Mouse (Mus musculus): ENCODE measurements around the gene Klhl29. TPM values are rescaled to one million over a fixed set of nuclear protein-coding genes. Genes with fewer than 3 reads are reported as not detected.

The Klhl29 gene
- polyA plus RNA-seq, 1 experiment, result 2.4 TPM

GRCm38 (mm10) chr12:5282611-5283010, 92.9 kb downstream of the Klhl29 start:
- Histone ChIP-seq H3K4me1 (ENCODE audit: control insufficient read depth, insufficient read depth, low read length) (peaks cover 10% of the 10 kb centered on the region; the same call in 1 of the 2 replicates), H3K4me3 (ENCODE audit: insufficient read depth, low read depth, low read length) (no peak overlapping the region)
- TF ChIP-seq CTCF (conservative IDR thresholded peaks at IDR 0.05; ENCODE audit: insufficient read depth, insufficient read length, low read depth, low read length) (no peak), POLR2A (IDR thresholded peaks at IDR 0.05; ENCODE audit: low read depth, low read length) (no peak)

GRCm38 (mm10) chr12:5279873-5280272, 95.6 kb downstream of the Klhl29 start:
- no peaks in the 10 kb centered on the region for H3K27me3 ChIP-seq (replicated peaks; ENCODE audit: control insufficient read depth, insufficient read depth, low read length)
- H3K27ac ChIP-seq (ENCODE audit: insufficient read depth, low read depth, low read length), result no peak overlapping the region
- H3K36me3 ChIP-seq (ENCODE audit: control insufficient read depth, insufficient read depth, low read length), result no peaks in the 10 kb centered on the region
- no peak overlapping the region for H3K4me3 ChIP-seq (ENCODE audit: insufficient read depth, low read depth, low read length)
- no peak for TF ChIP-seq CTCF (conservative IDR thresholded peaks at IDR 0.05; ENCODE audit: insufficient read depth, insufficient read length, low read depth, low read length)
- no peak for TF ChIP-seq POLR2A (IDR thresholded peaks at IDR 0.05; ENCODE audit: low read depth, low read length)
- H3K4me1 ChIP-seq (ENCODE audit: control insufficient read depth, insufficient read depth, low read length), result peaks cover 16% of the 10 kb centered on the region
- WGBS, result 45% methylated on average over 1 of the region's 1 CpGs
- DNase-seq, result no peak

More at GRCm38 (mm10) chr12:5282611-5283010, 92.9 kb downstream of the Klhl29 start:
- WGBS, result 84% methylated on average over 2 of the region's 2 CpGs
- H3K27ac ChIP-seq (ENCODE audit: insufficient read depth, low read depth, low read length), result no peak overlapping the region
- H3K36me3 ChIP-seq (ENCODE audit: control insufficient read depth, insufficient read depth, low read length), result no peaks in the 10 kb centered on the region
- DNase-seq, result no peak
- no peaks in the 10 kb centered on the region for H3K27me3 ChIP-seq (replicated peaks; ENCODE audit: control insufficient read depth, insufficient read depth, low read length)

- Histone ChIP-seq H3K36me3 (ENCODE audit: control insufficient read depth, insufficient read depth, low read length) (no peaks in the 10 kb centered on the region), H3K27me3 (replicated peaks; ENCODE audit: control insufficient read depth, insufficient read depth, low read length) (no peaks in the 10 kb centered on the region), H3K4me1 (ENCODE audit: control insufficient read depth, insufficient read depth, low read length) (peaks cover 6% of the 10 kb centered on the region), H3K4me3 (ENCODE audit: insufficient read depth, low read depth, low read length) (no peak overlapping the region), H3K27ac (ENCODE audit: insufficient read depth, low read depth, low read length) (no peak overlapping the region)
- WGBS, result 21% methylated on average over 9 of the region's 9 CpGs
- TF ChIP-seq POLR2A (IDR thresholded peaks at IDR 0.05; ENCODE audit: low read depth, low read length), result no peak
- no peak for TF ChIP-seq CTCF (conservative IDR thresholded peaks at IDR 0.05; ENCODE audit: insufficient read depth, insufficient read length, low read depth, low read length)
- DNase-seq, result peak; percentile 93
Measured at GRCm38 (mm10) chr12:5277028-5277427, 98.5 kb downstream of the Klhl29 start.

GRCm38 (mm10) chr12:5275507-5275936, 100.0 kb downstream of the Klhl29 start:
- Histone ChIP-seq H3K27ac (ENCODE audit: insufficient read depth, low read depth, low read length) (no peak overlapping the region), H3K27me3 (replicated peaks; ENCODE audit: control insufficient read depth, insufficient read depth, low read length) (no peaks in the 10 kb centered on the region), H3K4me3 (ENCODE audit: insufficient read depth, low read depth, low read length) (no peak overlapping the region), H3K36me3 (ENCODE audit: control insufficient read depth, insufficient read depth, low read length) (no peaks in the 10 kb centered on the region), H3K4me1 (ENCODE audit: control insufficient read depth, insufficient read depth, low read length) (peaks cover 6% of the 10 kb centered on the region)
- DNase-seq, result no peak
- 89% methylated on average over 6 of the region's 6 CpGs for WGBS
- no peak for TF ChIP-seq CTCF (conservative IDR thresholded peaks at IDR 0.05; ENCODE audit: insufficient read depth, insufficient read length, low read depth, low read length)
- TF ChIP-seq POLR2A (IDR thresholded peaks at IDR 0.05; ENCODE audit: low read depth, low read length), result no peak

GRCm38 (mm10) chr12:5274519-5274944, 101.0 kb downstream of the Klhl29 start:
- H3K4me3 ChIP-seq (ENCODE audit: insufficient read depth, low read depth, low read length), result no peak overlapping the region
- no peak for TF ChIP-seq CTCF (conservative IDR thresholded peaks at IDR 0.05; ENCODE audit: insufficient read depth, insufficient read length, low read depth, low read length)
- no peak for TF ChIP-seq POLR2A (IDR thresholded peaks at IDR 0.05; ENCODE audit: low read depth, low read length)
- WGBS, result 66% methylated on average over 8 of the region's 8 CpGs
- no peaks in the 10 kb centered on the region for H3K36me3 ChIP-seq (ENCODE audit: control insufficient read depth, insufficient read depth, low read length)
- no peaks in the 10 kb centered on the region for H3K27me3 ChIP-seq (replicated peaks; ENCODE audit: control insufficient read depth, insufficient read depth, low read length)
- DNase-seq, result no peak
- H3K27ac ChIP-seq (ENCODE audit: insufficient read depth, low read depth, low read length), result no peak overlapping the region
- H3K4me1 ChIP-seq (ENCODE audit: control insufficient read depth, insufficient read depth, low read length), result peaks cover 6% of the 10 kb centered on the region

- Histone ChIP-seq H3K27ac (ENCODE audit: insufficient read depth, low read depth, low read length) (no peak overlapping the region), H3K4me3 (ENCODE audit: insufficient read depth, low read depth, low read length) (no peak overlapping the region), H3K36me3 (ENCODE audit: control insufficient read depth, insufficient read depth, low read length) (no peaks in the 10 kb centered on the region), H3K4me1 (ENCODE audit: control insufficient read depth, insufficient read depth, low read length) (peaks cover 6% of the 10 kb centered on the region), H3K27me3 (replicated peaks; ENCODE audit: control insufficient read depth, insufficient read depth, low read length) (no peaks in the 10 kb centered on the region)
- peak; percentile 60 for DNase-seq
- no peak for TF ChIP-seq POLR2A (IDR thresholded peaks at IDR 0.05; ENCODE audit: low read depth, low read length)
- TF ChIP-seq CTCF (conservative IDR thresholded peaks at IDR 0.05; ENCODE audit: insufficient read depth, insufficient read length, low read depth, low read length), result no peak
- WGBS, result 58% methylated on average over 4 of the region's 4 CpGs
Measured at GRCm38 (mm10) chr12:5273316-5274047, 102.0 kb downstream of the Klhl29 start.

- TF ChIP-seq CTCF (conservative IDR thresholded peaks at IDR 0.05; ENCODE audit: insufficient read depth, insufficient read length, low read depth, low read length) (no peak), POLR2A (IDR thresholded peaks at IDR 0.05; ENCODE audit: low read depth, low read length) (no peak)
- WGBS, result 91% methylated on average over 3 of the region's 3 CpGs
- Histone ChIP-seq H3K27me3 (replicated peaks; ENCODE audit: control insufficient read depth, insufficient read depth, low read length) (no peaks in the 10 kb centered on the region), H3K4me1 (ENCODE audit: control insufficient read depth, insufficient read depth, low read length) (no peaks in the 10 kb centered on the region), H3K36me3 (ENCODE audit: control insufficient read depth, insufficient read depth, low read length) (no peaks in the 10 kb centered on the region), H3K27ac (ENCODE audit: insufficient read depth, low read depth, low read length) (no peak overlapping the region), H3K4me3 (ENCODE audit: insufficient read depth, low read depth, low read length) (no peak overlapping the region)
- DNase-seq, result no peak
Measured at GRCm38 (mm10) chr12:5270527-5270926, 105.0 kb downstream of the Klhl29 start.
